Mouse (Mus musculus): ENCODE results near the gene Mtcl1. TPM values are rescaled to one million over a fixed set of nuclear protein-coding genes. Genes with fewer than 3 reads are reported as not detected.

Mtcl1 gene
- polyA plus RNA-seq, 1 experiment: 91.0 TPM

- H3K27ac ChIP-seq (ENCODE audit: insufficient read depth, low read length): peak overlapping the region; percentile 91
- peak overlapping the region; percentile 46 for H3K4me3 ChIP-seq (ENCODE audit: low read depth, low read length)
- peak overlapping the region; percentile 51 for H3K9ac ChIP-seq (ENCODE audit: low read depth, poor library complexity, severe bottlenecking)
- no peaks in the 10 kb centered on the region for H3K4me1 ChIP-seq (ENCODE audit: control insufficient read depth, insufficient read depth, low read length)
- TF ChIP-seq CTCF (IDR thresholded peaks at IDR 0.05; ENCODE audit: low read depth, low read length) (no peak), EP300 (IDR thresholded peaks at IDR 0.05; ENCODE audit: insufficient read depth, low read depth, low read length) (0 out of 2 replicates have a peak, but pooled peaks have one; percentile 32)
- H3K27me3 ChIP-seq (ENCODE audit: control insufficient read depth, insufficient read depth, low read length, poor library complexity, severe bottlenecking): no peaks in the 10 kb centered on the region
- H3K36me3 ChIP-seq (ENCODE audit: control insufficient read depth, insufficient read depth, low read length, poor library complexity, severe bottlenecking): peaks cover 16% of the 10 kb centered on the region
- H3K9me3 ChIP-seq (replicated peaks; ENCODE audit: control insufficient read depth, insufficient read depth, low read length, poor library complexity, severe bottlenecking): peaks cover 31% of the 10 kb centered on the region
Observed at GRCm38 (mm10) chr17:66479311-66479710, 29.8 kb upstream of the Mtcl1 start.

- no peak for TF ChIP-seq CTCF (IDR thresholded peaks at IDR 0.05; ENCODE audit: low read depth, low read length)
- peak; percentile 94 for TF ChIP-seq EP300 (IDR thresholded peaks at IDR 0.05; ENCODE audit: insufficient read depth, low read depth, low read length)
- TF ChIP-seq POLR2A (IDR thresholded peaks at IDR 0.05; ENCODE audit: insufficient read depth, low read length): no peak
- Histone ChIP-seq H3K27ac (ENCODE audit: insufficient read depth, low read length) (peak overlapping the region; percentile 89), H3K9me3 (replicated peaks; ENCODE audit: control insufficient read depth, insufficient read depth, low read length, poor library complexity, severe bottlenecking) (peaks cover 40% of the 10 kb centered on the region), H3K4me3 (ENCODE audit: low read depth, low read length) (no peak overlapping the region), H3K27me3 (ENCODE audit: control insufficient read depth, insufficient read depth, low read length, poor library complexity, severe bottlenecking) (no peaks in the 10 kb centered on the region), H3K36me3 (ENCODE audit: control insufficient read depth, insufficient read depth, low read length, poor library complexity, severe bottlenecking) (peaks cover 11% of the 10 kb centered on the region), H3K4me1 (ENCODE audit: control insufficient read depth, insufficient read depth, low read length) (peaks cover 4% of the 10 kb centered on the region), H3K9ac (ENCODE audit: low read depth, poor library complexity, severe bottlenecking) (peak overlapping the region; percentile 55; the same call in 1 of the 2 replicates)
Observed at GRCm38 (mm10) chr17:66473205-66473604, 23.7 kb upstream of the Mtcl1 start.

GRCm38 (mm10) chr17:66471775-66472174 is 22.2 kb upstream of the Mtcl1 start:
- H3K9me3 ChIP-seq (replicated peaks; ENCODE audit: control insufficient read depth, insufficient read depth, low read length, poor library complexity, severe bottlenecking): peaks cover 32% of the 10 kb centered on the region
- H3K27ac ChIP-seq (ENCODE audit: insufficient read depth, low read length): peak overlapping the region; percentile 95
- peaks cover 6% of the 10 kb centered on the region for H3K4me1 ChIP-seq (ENCODE audit: control insufficient read depth, insufficient read depth, low read length)
- peak; percentile 70; the same call in 1 of the 2 replicates for TF ChIP-seq EP300 (IDR thresholded peaks at IDR 0.05; ENCODE audit: insufficient read depth, low read depth, low read length)
- no peak for TF ChIP-seq CTCF (IDR thresholded peaks at IDR 0.05; ENCODE audit: low read depth, low read length)
- no peak for TF ChIP-seq POLR2A (IDR thresholded peaks at IDR 0.05; ENCODE audit: insufficient read depth, low read length)
- peaks cover 5% of the 10 kb centered on the region for H3K36me3 ChIP-seq (ENCODE audit: control insufficient read depth, insufficient read depth, low read length, poor library complexity, severe bottlenecking)
- H3K9ac ChIP-seq (ENCODE audit: low read depth, poor library complexity, severe bottlenecking): peak overlapping the region; percentile 55
- 0 out of 2 replicates have a peak overlapping the region, but pooled peaks have one; percentile 11 for H3K4me3 ChIP-seq (ENCODE audit: low read depth, low read length)
- H3K27me3 ChIP-seq (ENCODE audit: control insufficient read depth, insufficient read depth, low read length, poor library complexity, severe bottlenecking): no peaks in the 10 kb centered on the region

DNA sequence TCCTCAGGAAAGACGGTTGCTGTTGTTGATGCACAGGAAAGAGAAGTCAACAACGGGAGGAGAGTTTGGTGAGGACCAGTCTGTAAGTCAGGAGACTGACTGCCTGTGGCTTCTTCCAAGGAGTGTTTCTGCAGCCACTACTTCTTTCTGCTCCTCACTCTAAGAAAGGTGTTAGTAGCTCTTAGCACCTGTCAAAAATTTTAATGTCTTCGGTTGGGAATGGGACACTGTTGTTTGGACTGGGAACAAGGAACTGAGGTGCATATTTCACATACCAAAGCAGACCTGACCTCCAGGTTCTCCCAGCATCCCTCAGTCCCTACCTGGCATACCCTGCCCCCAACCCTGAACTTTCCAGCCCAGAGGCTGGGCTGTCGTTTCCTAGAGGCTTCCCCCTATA is 21.7 kb upstream of the Mtcl1 start:
- Histone ChIP-seq H3K9ac (ENCODE audit: low read depth, poor library complexity, severe bottlenecking) (peak overlapping the region; percentile 55), H3K4me1 (ENCODE audit: control insufficient read depth, insufficient read depth, low read length) (peaks cover 6% of the 10 kb centered on the region), H3K27me3 (ENCODE audit: control insufficient read depth, insufficient read depth, low read length, poor library complexity, severe bottlenecking) (no peaks in the 10 kb centered on the region), H3K27ac (ENCODE audit: insufficient read depth, low read length) (peak overlapping the region; percentile 95), H3K36me3 (ENCODE audit: control insufficient read depth, insufficient read depth, low read length, poor library complexity, severe bottlenecking) (peaks cover 2% of the 10 kb centered on the region), H3K4me3 (ENCODE audit: low read depth, low read length) (0 out of 2 replicates have a peak overlapping the region, but pooled peaks have one; percentile 4), H3K9me3 (replicated peaks; ENCODE audit: control insufficient read depth, insufficient read depth, low read length, poor library complexity, severe bottlenecking) (peaks cover 27% of the 10 kb centered on the region)
- TF ChIP-seq CTCF (IDR thresholded peaks at IDR 0.05; ENCODE audit: low read depth, low read length) (no peak), EP300 (IDR thresholded peaks at IDR 0.05; ENCODE audit: insufficient read depth, low read depth, low read length) (0 out of 2 replicates have a peak, but pooled peaks have one; percentile 16), POLR2A (IDR thresholded peaks at IDR 0.05; ENCODE audit: insufficient read depth, low read length) (no peak)

- Histone ChIP-seq H3K36me3 (ENCODE audit: control insufficient read depth, insufficient read depth, low read length, poor library complexity, severe bottlenecking) (peaks cover 2% of the 10 kb centered on the region), H3K4me1 (ENCODE audit: control insufficient read depth, insufficient read depth, low read length) (peaks cover 6% of the 10 kb centered on the region), H3K9ac (ENCODE audit: low read depth, poor library complexity, severe bottlenecking) (peak overlapping the region; percentile 55), H3K27me3 (ENCODE audit: control insufficient read depth, insufficient read depth, low read length, poor library complexity, severe bottlenecking) (no peaks in the 10 kb centered on the region), H3K27ac (ENCODE audit: insufficient read depth, low read length) (peak overlapping the region; percentile 95), H3K4me3 (ENCODE audit: low read depth, low read length) (no peak overlapping the region), H3K9me3 (replicated peaks; ENCODE audit: control insufficient read depth, insufficient read depth, low read length, poor library complexity, severe bottlenecking) (peaks cover 16% of the 10 kb centered on the region)
- TF ChIP-seq CTCF (IDR thresholded peaks at IDR 0.05; ENCODE audit: low read depth, low read length) (no peak), EP300 (IDR thresholded peaks at IDR 0.05; ENCODE audit: insufficient read depth, low read depth, low read length) (peak; percentile 66; the same call in 1 of the 2 replicates), POLR2A (IDR thresholded peaks at IDR 0.05; ENCODE audit: insufficient read depth, low read length) (no peak)
Observed at GRCm38 (mm10) chr17:66470020-66470419, 20.5 kb upstream of the Mtcl1 start.

DNA sequence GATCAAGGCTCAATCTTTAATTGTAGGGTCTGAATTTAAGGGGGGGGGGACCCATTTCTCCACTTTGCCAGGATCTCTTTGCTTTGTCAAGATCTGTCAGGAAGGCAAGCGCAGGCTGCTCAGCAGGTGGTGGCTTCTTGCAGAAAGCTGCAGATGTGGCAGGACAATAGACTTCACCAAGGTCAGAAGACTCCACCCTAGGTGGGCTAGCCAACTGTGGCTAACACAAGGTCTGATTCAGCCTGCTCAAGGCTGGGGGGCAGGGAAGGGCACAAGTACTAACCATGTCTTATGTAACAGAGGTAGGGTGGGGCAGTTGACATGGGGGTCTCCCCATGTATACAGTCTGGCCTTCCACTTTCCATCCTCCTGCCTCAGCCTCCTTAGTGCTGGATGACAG is 7.7 kb upstream of the Mtcl1 start:
- 0 out of 2 replicates have a peak, but pooled peaks cover 4% of the 10 kb centered on the region for H3K36me3 ChIP-seq (ENCODE audit: control insufficient read depth, insufficient read depth, low read length, poor library complexity, severe bottlenecking)
- peaks cover 12% of the 10 kb centered on the region for H3K4me1 ChIP-seq (ENCODE audit: control insufficient read depth, insufficient read depth, low read length)
- no peak overlapping the region for H3K4me3 ChIP-seq (ENCODE audit: low read depth, low read length)
- no peak for TF ChIP-seq POLR2A (IDR thresholded peaks at IDR 0.05; ENCODE audit: insufficient read depth, low read length)
- TF ChIP-seq EP300 (IDR thresholded peaks at IDR 0.05; ENCODE audit: insufficient read depth, low read depth, low read length): peak; percentile 99
- H3K9me3 ChIP-seq (replicated peaks; ENCODE audit: control insufficient read depth, insufficient read depth, low read length, poor library complexity, severe bottlenecking): no peaks in the 10 kb centered on the region
- no peak overlapping the region for H3K9ac ChIP-seq (ENCODE audit: low read depth, poor library complexity, severe bottlenecking)
- H3K27me3 ChIP-seq (ENCODE audit: control insufficient read depth, insufficient read depth, low read length, poor library complexity, severe bottlenecking): no peaks in the 10 kb centered on the region
- peak overlapping the region; percentile 64 for H3K27ac ChIP-seq (ENCODE audit: insufficient read depth, low read length)

Measured in ES-Bruce4 (cell line).